Mouse (Mus musculus) embryonic fibroblast, embryonic 13.5 days (primary cell): ENCODE measurements around the gene Dnase1.

ENCODE experiments used
- CTCF ChIP-seq: IDR thresholded peaks from 2 replicates; pipeline ENCODE4 v1.5.1; 2011; ENCODE audit warnings: mild to moderate bottlenecking, control low read depth, low read length, moderate library complexity, borderline replicate concordance; ENCODE audit not compliant: insufficient read depth
- POLR2A ChIP-seq: IDR thresholded peaks from 2 replicates; pipeline ENCODE4 v1.6.1; 2011; ENCODE audit warnings: low read depth, mild to moderate bottlenecking, control low read depth, low read length, moderate library complexity

GRCm38 (mm10) chr16:4087214-4087913 is 50.6 kb downstream of the Dnase1 start:
- no peak for TF ChIP-seq CTCF
- no peak for TF ChIP-seq POLR2A
